Mouse (Mus musculus): ENCODE data around the gene Ddx3y. TPM values are rescaled to one million over a fixed set of nuclear protein-coding genes. Genes with fewer than 3 reads are reported as not detected.

Ddx3y gene
- total and polyA plus RNA-seq, 3 experiments: 19.8 to 62.5 (median 34.5) TPM

DNA sequence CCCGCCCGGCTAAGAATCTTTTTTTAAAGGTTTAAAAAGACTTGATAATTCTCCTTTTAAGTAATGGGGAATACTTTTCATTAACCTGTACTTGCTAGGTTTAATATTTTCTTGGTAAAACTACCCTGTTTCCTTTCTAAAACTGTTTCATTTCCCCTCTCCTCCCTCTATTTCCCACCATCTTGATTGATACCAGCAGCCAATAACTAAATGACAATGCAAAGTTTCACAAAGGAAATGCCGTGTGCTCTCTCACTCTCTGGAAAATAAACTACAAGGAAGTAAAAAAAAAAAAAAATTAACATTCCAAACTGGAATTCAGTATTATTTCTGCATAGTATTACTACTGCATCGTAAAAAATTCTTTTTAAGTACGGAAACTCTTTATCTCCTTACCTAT lies 42.0 kb downstream of the Ddx3y start:
- H3K27me3 ChIP-seq (replicated peaks): no peaks in the 10 kb centered on the region
- no peaks in the 10 kb centered on the region for H3K9me3 ChIP-seq (replicated peaks; ENCODE audit: low read length)
- peak overlapping the region; percentile 93; the same call in 1 of the 2 replicates for H3K9ac ChIP-seq (ENCODE audit: insufficient read depth, low read depth)
- in situ Hi-C loops (cut with MboI; ENCODE audit: low pct_ligation_motif_present, low pct_unique_long_range_greater_than_20kb, low sequenced_read_pairs) (no loop called here), dilution Hi-C loops (cut with MboI; ENCODE audit: extremely low pct_ligation_motif_present, extremely low pct_unique_long_range_greater_than_20kb, low sequenced_read_pairs) (no loop called here)
- TF ChIP-seq ETS1 (conservative IDR thresholded peaks at IDR 0.05; ENCODE audit: low read depth, low read length) (no peak), RAD21 (IDR thresholded peaks at IDR 0.05; ENCODE audit: low read depth, low read length) (no peak), MYC (IDR thresholded peaks at IDR 0.05; ENCODE audit: low read depth, low read length) (no peak), SIN3A (IDR thresholded peaks at IDR 0.05; ENCODE audit: low read length) (no peak), MEF2A (IDR thresholded peaks at IDR 0.05; ENCODE audit: borderline replicate concordance, low read depth, low read length) (no peak), MAZ (IDR thresholded peaks at IDR 0.05; ENCODE audit: low read depth, low read length) (no peak), KAT2A (IDR thresholded peaks at IDR 0.05; ENCODE audit: insufficient replicate concordance, low read length) (no peak), ZMIZ1 (IDR thresholded peaks at IDR 0.05; ENCODE audit: low read depth, low read length) (no peak)
- H3K4me2 ChIP-seq (ENCODE audit: insufficient read depth, low read depth, poor library complexity, severe bottlenecking): no peak overlapping the region
- peak; percentile 17 for DNase-seq (ENCODE audit: extremely low read depth)
- no peaks in the 10 kb centered on the region for H3K36me3 ChIP-seq (replicated peaks in 1 of 2; ENCODE audit: control insufficient read depth in 1 of 2, insufficient read depth in 1 of 2, low read length in 1 of 2)
- no peak overlapping the region for H3K27ac ChIP-seq (ENCODE audit: insufficient read depth, low read depth)
- peaks cover 8% of the 10 kb centered on the region; the same call in 1 of the 2 replicates for H3K79me2 ChIP-seq (replicated peaks; ENCODE audit: control insufficient read depth, extremely low read depth, insufficient read depth, poor library complexity, severe bottlenecking)
- H3K4me1 ChIP-seq (ENCODE audit: control insufficient read depth in 1 of 2, insufficient read depth in 2 of 2): no peaks in the 10 kb centered on the region
- peak overlapping the region in 2 of 3 experiments; percentile 59 to 66 for H3K4me3 ChIP-seq (replicated peaks in 1 of 3; ENCODE audit: low read depth in 2 of 3, low read length in 2 of 3, poor library complexity in 1 of 3)

DNA sequence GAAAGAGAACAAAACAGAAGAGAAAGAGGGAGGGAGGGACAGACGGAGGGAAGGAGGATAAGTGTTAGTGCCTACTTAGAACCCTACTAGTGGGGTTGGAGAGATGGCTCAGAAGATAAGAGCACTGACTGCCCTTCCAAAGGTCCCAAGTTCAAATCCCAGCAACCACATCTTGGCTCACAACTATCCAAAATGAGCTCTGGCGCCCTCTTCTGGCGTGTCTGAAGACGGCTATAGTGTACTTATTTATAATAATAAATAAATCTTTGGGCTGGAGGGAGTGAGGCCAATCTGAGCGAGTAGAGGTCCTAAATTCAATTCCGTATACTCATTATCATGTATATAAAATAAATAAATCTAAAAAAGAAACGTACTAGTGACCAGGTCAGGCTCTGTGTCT lies 66.4 kb downstream of the Ddx3y start:
- Histone ChIP-seq H3K4me1 (ENCODE audit: control insufficient read depth in 1 of 2, insufficient read depth in 2 of 2) (no peaks in the 10 kb centered on the region), H3K4me2 (ENCODE audit: insufficient read depth, low read depth, poor library complexity, severe bottlenecking) (no peak overlapping the region), H3K27ac (ENCODE audit: insufficient read depth, low read depth) (no peak overlapping the region), H3K27me3 (replicated peaks) (no peaks in the 10 kb centered on the region), H3K36me3 (replicated peaks in 1 of 2; ENCODE audit: control insufficient read depth in 1 of 2, insufficient read depth in 1 of 2, low read length in 1 of 2) (peaks cover 0 to 8% of the 10 kb centered on the region in 2 experiments), H3K9me3 (replicated peaks; ENCODE audit: low read length) (no peaks in the 10 kb centered on the region), H3K4me3 (replicated peaks in 1 of 3; ENCODE audit: low read depth in 2 of 3, low read length in 2 of 3, poor library complexity in 1 of 3) (no peak overlapping the region), H3K79me2 (replicated peaks; ENCODE audit: control insufficient read depth, extremely low read depth, insufficient read depth, poor library complexity, severe bottlenecking) (no peaks in the 10 kb centered on the region), H3K9ac (ENCODE audit: insufficient read depth, low read depth) (no peak overlapping the region)
- peak; percentile 3 for DNase-seq (ENCODE audit: extremely low read depth)
- TF ChIP-seq MEF2A (IDR thresholded peaks at IDR 0.05; ENCODE audit: borderline replicate concordance, low read depth, low read length): no peak
- TF ChIP-seq ZC3H11A (IDR thresholded peaks at IDR 0.05; ENCODE audit: low read depth, low read length): no peak
- TF ChIP-seq ETS1 (conservative IDR thresholded peaks at IDR 0.05; ENCODE audit: low read depth, low read length): no peak
- TF ChIP-seq IRF4 (IDR thresholded peaks at IDR 0.05; ENCODE audit: low read depth, low read length): no peak
- TF ChIP-seq CTCF (conservative IDR thresholded peaks at IDR 0.05 in 1 of 2, IDR thresholded peaks at IDR 0.05 in 1 of 2; ENCODE audit: low read depth in 2 of 2, low read length in 2 of 2): no peak
- TF ChIP-seq POLR2AphosphoS2 (IDR thresholded peaks at IDR 0.05; ENCODE audit: low read depth, low read length): no peak
- no peak for TF ChIP-seq PAX5 (IDR thresholded peaks at IDR 0.05; ENCODE audit: low read length)
- TF ChIP-seq UBTF (IDR thresholded peaks at IDR 0.05; ENCODE audit: low read depth, low read length): no peak
- TF ChIP-seq EP300 (IDR thresholded peaks at IDR 0.05; ENCODE audit: low read length): no peak
- TF ChIP-seq MAX (IDR thresholded peaks at IDR 0.05; ENCODE audit: low read length): no peak
- no peak for TF ChIP-seq USF2 (conservative IDR thresholded peaks at IDR 0.05; ENCODE audit: low read depth, low read length)
- TF ChIP-seq JUND (conservative IDR thresholded peaks at IDR 0.05; ENCODE audit: low read depth, low read length): no peak
- TF ChIP-seq ZNF384 (IDR thresholded peaks at IDR 0.05; ENCODE audit: low read depth, low read length): no peak
- no peak for TF ChIP-seq RAD21 (IDR thresholded peaks at IDR 0.05; ENCODE audit: low read depth, low read length)
- TF ChIP-seq TBP (conservative IDR thresholded peaks at IDR 0.05; ENCODE audit: low read depth, low read length): no peak
- no peak for TF ChIP-seq ELF1 (IDR thresholded peaks at IDR 0.05; ENCODE audit: low read depth, low read length)
- dilution Hi-C loops (cut with MboI; ENCODE audit: extremely low pct_ligation_motif_present, extremely low pct_unique_long_range_greater_than_20kb, low sequenced_read_pairs): no loop called here
- in situ Hi-C loops (cut with MboI; ENCODE audit: low pct_ligation_motif_present, low pct_unique_long_range_greater_than_20kb, low sequenced_read_pairs): loop anchor here (25.0 kb wide), 1 partner anchor 183 kb away; no protein-coding TSS in a partner anchor

Other genes starting within 250 kb of the Ddx3y start
- gene Uty, start 40.9 kb downstream of the Ddx3y start, total RNA-seq (2012; rRNA removed): 9.7 and 10.9 TPM in 2 replicates
- gene Uty, start 40.9 kb downstream of the Ddx3y start, total RNA-seq (2014; rRNA removed): 16.8 and 21.1 TPM in 2 replicates
- 7.3 and 8.6 TPM in 2 replicates for gene Uty, start 40.9 kb downstream of the Ddx3y start, polyA plus RNA-seq (2012; ENCODE audit: insufficient read length, low read depth)
- not detected in 2 replicates for gene Usp9y, start 173.2 kb upstream of the Ddx3y start, total RNA-seq (2012; rRNA removed)
- gene Usp9y, start 173.2 kb upstream of the Ddx3y start, total RNA-seq (2014; rRNA removed): not detected in 2 replicates
- not detected in 2 replicates for gene Usp9y, start 173.2 kb upstream of the Ddx3y start, polyA plus RNA-seq (2012; ENCODE audit: insufficient read length, low read depth)

All from CH12.LX (cell line).